Mouse (Mus musculus) naive thymus-derived CD4-positive, alpha-beta T cell, adult 5 months (primary cell): Measurements from ENCODE around the gene Mia3. TPM values are rescaled to one million over a fixed set of nuclear protein-coding genes. Genes with fewer than 3 reads are reported as not detected.

Source experiments
- polyA plus RNA-seq: library from polyadenylated mRNA; unstranded; fragments of 100-300 nt; shearing (Covaris generic); gene quantifications from one replicate; pipeline ENCODE4 v1.2.1, GENCODE M21; 2017

The Mia3 gene
- polyA plus RNA-seq = 245 TPM

GRCm38 (mm10) chr1:183369427-183370014 lies at the start of gene Mia3:
Gene Mia3 (minus strand): TSS chr1:183369553.

GRCm38 (mm10) chr1:183417873-183418272 lies 48.5 kb upstream of the Mia3 start, which contains the start of gene Hhipl2:
Gene Hhipl2 (plus strand): TSS chr1:183418215.

GRCm38 (mm10) chr1:183388426-183389406 lies 19.4 kb upstream of the Mia3 start, which contains the start of gene Taf1a:
Gene Taf1a (plus strand): TSS chr1:183388981.

GRCm38 (mm10) chr1:183296877-183297383 lies 72.4 kb downstream of the Mia3 start, which contains the start of gene Brox:
Gene Brox (minus strand): TSS chr1:183297269.

GRCm38 (mm10) chr1:183296465-183296864 lies 72.9 kb downstream of the Mia3 start, which contains the start of gene Aida:
Gene Aida (plus strand): TSS chr1:183296590.

Other genes starting within 250 kb of the Mia3 start
- gene Disp1, start 148.0 kb downstream of the Mia3 start, polyA plus RNA-seq = 18.3 TPM
- gene Aida, start 73.0 kb downstream of the Mia3 start, polyA plus RNA-seq = 17.2 TPM
- gene Brox, start 72.3 kb downstream of the Mia3 start, polyA plus RNA-seq = 75.2 TPM
- 23.5 TPM for gene Taf1a, start 19.4 kb upstream of the Mia3 start, polyA plus RNA-seq
- gene Hhipl2, start 48.7 kb upstream of the Mia3 start, polyA plus RNA-seq = not detected